Mouse (Mus musculus) kidney, adult 9 months (tissue): ENCODE results near the gene Gpr179.
A peak's percentile ranks its signal among the peaks of the same experiment; 100 is the strongest.

Experiments used
- DNase-seq: peaks from one replicate; pipeline ENCODE4 v3.0.0; 2022

The Gpr179 gene

GRCm38 (mm10) chr11:97352027-97352684 lies at the start of gene Gpr179:
Gene Gpr179 (minus strand): TSS chr11:97352077.
- no peak for DNase-seq

GRCm38 (mm10) chr11:97401082-97401481 lies 49.2 kb upstream of the Gpr179 start:
- DNase-seq, result no peak

GRCm38 (mm10) chr11:97399958-97400710 lies 48.3 kb upstream of the Gpr179 start:
- DNase-seq, result peak; percentile 86

DNA sequence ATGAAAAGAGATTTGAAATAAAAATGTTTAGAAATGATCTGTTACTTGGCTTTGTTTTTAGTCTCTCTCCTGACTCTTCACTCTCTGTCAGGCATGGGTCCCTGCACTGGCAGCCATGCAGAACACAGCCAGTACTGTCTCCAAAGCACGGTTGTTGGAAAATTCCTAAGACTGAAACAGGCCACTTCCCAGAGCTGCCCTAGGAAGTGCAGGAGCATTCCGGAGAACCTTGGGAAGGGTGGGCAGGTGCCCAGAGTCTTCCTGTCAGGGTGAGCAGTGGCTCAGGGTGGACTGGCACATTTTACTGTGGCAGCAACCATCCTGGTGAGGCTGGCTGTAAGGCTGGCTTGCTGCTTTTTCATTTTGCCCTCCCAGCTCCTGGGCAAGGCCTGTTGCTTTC lies 46.6 kb upstream of the Gpr179 start:
- peak; percentile 34 for DNase-seq

- no peak for DNase-seq
Observed at GRCm38 (mm10) chr11:97394146-97394545, 42.3 kb upstream of the Gpr179 start.

- DNase-seq, result no peak
Observed at GRCm38 (mm10) chr11:97393658-97394057, 41.8 kb upstream of the Gpr179 start.

DNA sequence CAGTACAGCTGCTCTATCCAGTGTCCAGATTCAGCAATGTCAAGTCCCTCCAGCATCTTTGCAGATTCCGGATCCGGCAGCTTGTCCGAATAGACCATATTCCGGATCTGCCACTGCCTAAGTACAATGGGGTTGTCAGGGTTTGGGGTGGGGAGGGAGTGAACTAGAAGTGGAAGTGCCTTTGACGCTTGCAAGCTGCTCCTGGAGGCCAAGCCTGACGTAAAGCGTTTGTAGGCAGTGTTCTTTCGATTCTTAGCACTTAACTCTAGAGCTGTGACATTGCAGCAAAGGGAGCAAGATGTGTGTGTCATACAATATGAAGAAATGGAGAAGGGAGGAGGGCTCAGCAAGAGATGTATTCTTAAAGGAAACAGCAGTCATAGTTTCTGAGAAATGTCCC lies 37.2 kb upstream of the Gpr179 start:
- no peak for DNase-seq

GRCm38 (mm10) chr11:97387811-97388210 lies 35.9 kb upstream of the Gpr179 start:
- DNase-seq, result no peak

DNA sequence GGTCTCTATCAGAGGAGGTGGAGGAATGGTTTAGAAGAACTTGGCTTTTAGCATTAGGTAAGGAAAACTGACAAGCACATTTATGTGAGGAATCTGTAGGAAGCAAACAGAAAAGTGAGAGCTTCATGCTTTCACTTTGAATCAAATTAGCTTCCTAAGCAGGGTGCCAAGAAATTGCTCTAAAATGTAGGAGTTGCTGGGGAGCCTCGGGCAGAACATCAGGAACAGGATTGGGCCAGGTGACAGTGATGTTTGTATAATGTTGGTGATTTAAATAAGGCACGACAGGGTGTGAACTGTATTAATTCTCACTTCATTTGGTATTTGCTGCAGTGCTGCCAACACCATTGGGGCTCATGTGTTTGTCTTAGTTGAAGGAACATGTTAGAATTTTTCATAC lies 31.9 kb upstream of the Gpr179 start:
- no peak for DNase-seq

- DNase-seq, result peak; percentile 50
Observed at GRCm38 (mm10) chr11:97383017-97383416, 31.1 kb upstream of the Gpr179 start.

DNA sequence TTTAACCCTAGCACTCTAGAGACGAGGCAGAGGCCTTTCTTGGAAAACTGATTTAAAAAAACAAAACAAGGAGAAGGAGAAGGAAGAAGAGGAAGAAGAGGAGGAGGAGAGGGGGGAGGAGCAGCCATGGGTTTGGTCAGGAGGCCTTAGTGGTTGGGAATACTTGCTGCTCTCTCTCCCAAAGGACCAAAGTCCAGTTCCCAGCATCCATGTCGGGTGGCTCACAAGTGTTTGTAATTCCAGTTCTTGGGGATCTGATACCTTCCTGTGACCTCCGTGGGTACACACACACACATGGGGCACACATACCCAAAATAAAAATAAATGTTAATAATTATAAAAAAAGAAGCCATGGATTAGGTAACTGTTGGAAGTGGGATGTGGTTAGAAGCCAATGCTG lies 28.2 kb upstream of the Gpr179 start:
- peak; percentile 81 for DNase-seq

- no peak for DNase-seq
Observed at GRCm38 (mm10) chr11:97373402-97373801, 21.5 kb upstream of the Gpr179 start.

DNA sequence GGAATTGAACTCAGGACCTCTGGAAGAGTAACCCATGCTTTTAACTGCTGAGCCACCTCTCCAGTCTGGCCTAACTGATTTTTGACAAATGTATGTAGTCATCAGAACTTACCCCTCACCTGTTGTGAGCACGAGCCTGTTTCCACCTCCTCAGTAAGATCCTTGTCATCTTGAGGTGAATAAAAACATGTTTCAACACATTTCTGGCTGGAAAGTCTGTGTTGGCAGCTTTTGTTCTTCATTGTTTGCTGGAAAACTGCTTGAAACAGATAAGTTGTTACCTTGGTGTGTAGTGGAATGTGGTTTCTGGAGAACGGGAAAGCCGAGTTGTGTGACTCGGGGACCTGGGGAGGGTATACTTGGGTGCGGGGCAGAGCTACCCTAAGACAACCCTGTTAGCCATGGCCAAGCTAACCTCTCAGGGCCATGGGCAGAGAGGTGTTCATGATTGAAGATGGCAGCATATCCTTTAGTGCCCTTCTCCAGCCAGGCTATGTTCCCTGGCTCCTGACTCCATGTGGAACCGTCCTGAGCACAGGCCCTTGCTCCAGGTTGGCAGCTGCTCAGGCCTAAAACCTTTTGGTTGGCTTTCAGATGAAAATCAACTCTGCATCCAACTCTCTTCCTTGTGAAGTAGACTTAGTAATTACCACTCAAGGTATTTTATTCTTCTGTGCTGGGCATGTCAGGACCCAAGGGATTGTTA lies 20.4 kb upstream of the Gpr179 start:
- DNase-seq, result no peak

DNA sequence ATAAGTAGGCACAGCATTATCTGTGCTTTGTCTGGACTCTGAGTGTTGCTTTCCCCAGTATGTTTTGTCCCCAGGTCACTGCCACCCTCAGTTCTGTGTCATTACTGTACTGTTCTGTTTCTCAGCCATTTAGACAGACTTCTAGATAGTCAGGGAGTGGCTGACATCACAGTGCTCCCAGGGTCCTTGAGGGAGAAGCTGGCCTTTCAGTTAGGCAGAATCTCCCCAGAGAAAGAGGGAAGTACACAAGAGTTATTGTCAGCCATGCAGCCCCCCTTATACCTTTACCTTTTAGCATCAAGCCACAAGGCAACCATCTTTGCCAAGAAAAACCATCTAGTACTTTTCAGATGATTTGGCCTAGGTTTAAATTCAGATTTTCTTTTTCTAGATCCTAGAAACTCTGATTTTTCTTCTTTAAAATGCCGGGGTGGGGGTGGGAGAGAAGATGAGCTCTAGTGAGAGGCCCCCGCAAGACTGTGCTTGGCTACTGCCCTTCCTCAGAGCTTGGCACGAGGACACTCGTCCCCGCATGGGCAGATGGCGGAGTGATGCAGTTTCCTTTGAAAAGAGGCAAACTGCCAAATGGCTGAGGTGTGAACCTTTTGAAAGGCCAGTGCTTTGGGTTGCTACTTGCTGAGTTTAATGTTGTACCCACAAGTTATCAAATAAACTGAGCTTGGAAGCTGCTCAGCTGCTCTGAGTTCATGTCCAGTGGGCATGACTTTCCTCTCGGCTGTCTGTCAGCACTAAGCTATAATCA lies 18.6 kb upstream of the Gpr179 start:
- peak; percentile 88 for DNase-seq

- DNase-seq, result peak; percentile 39
Observed at GRCm38 (mm10) chr11:97368501-97368900, 16.6 kb upstream of the Gpr179 start.

DNA sequence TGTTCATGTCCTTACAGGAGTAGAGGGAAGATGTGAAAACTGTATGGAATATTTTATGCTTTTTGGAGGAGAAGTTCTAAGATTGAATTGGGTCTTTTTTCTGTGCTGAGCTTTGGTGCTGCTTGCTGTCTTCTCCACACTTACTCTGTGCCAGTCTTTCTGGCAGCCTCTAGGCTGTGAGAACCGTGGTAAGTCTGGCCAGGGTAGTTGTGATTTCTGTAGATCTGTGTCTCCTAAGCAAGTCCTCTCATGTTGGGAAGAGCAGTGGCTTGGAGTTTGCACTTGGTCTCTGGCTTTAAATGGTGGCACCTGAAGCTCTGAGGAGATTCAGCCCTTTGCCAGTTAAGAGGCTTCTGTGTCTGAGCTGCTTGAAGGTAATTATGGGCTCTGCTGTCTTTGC lies 13.7 kb upstream of the Gpr179 start:
- DNase-seq, result no peak

DNA sequence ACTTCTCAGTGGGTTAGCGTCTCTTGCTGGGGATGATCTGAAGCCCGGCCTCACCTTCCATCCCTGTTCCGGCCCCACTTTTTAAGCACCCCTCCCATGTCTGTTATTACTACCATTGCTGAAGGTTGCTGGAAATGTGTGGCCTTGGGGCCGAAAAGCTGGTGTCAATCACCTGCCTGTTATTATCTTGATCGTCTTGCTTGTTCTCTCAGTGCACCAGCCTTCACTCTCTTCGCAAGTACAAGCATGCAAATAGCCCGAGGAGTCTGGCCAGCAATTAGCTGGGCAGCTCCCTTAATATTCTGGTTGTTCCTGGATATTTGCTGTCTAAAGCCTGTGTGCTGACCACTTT lies 11.7 kb upstream of the Gpr179 start:
- DNase-seq, result no peak

GRCm38 (mm10) chr11:97362943-97363643 lies 11.2 kb upstream of the Gpr179 start:
- DNase-seq, result peak; percentile 26

- DNase-seq, result peak; percentile 31
Observed at GRCm38 (mm10) chr11:97362649-97362942, 10.7 kb upstream of the Gpr179 start.

GRCm38 (mm10) chr11:97361948-97362648 lies 10.2 kb upstream of the Gpr179 start, which contains the start of gene Socs7:
Gene Socs7 (plus strand): TSS chr11:97362551.
- DNase-seq, result peak; percentile 95

GRCm38 (mm10) chr11:97357663-97358062 lies 5.8 kb upstream of the Gpr179 start:
- peak; percentile 87 for DNase-seq

- no peak for DNase-seq
Observed at GRCm38 (mm10) chr11:97355247-97355646, 3.4 kb upstream of the Gpr179 start.
